Mouse (Mus musculus) ES-E14 (cell line): ENCODE measurements around the gene Wdr70. TPM values are rescaled to one million over a fixed set of nuclear protein-coding genes. Genes with fewer than 3 reads are reported as not detected.

Source experiments
- DNase-seq: peaks from one replicate; pipeline ENCODE4 v3.0.0-alpha.2; 2013; ENCODE audit warnings: low read depth, low spot score
- H3K27ac ChIP-seq: 2 replicates; pipeline ENCODE4 v1.5.1; 2012; ENCODE audit warnings: low read depth, mild to moderate bottlenecking, low read length, moderate library complexity, mixed read lengths; ENCODE audit not compliant: poor library complexity, insufficient read depth, severe bottlenecking
- H3K36me3 ChIP-seq: 2 replicates; pipeline ENCODE4 v1.6.1; 2012; ENCODE audit warnings: mild to moderate bottlenecking, low read length, moderate library complexity, mixed read lengths; ENCODE audit not compliant: control insufficient read depth, poor library complexity, insufficient read depth, severe bottlenecking
- H3K4me1 ChIP-seq, 2 experiments: fragments of 150-350 bp in 1 of 2; sonication (generic) in 1 of 2; 2 replicates each; pipeline ENCODE4 v1.6.1; 2012; ENCODE audit warnings: low read length in 2 of 2, mild to moderate bottlenecking in 1 of 2, mixed read lengths in 1 of 2; ENCODE audit not compliant: control insufficient read depth in 2 of 2, insufficient read depth in 2 of 2, poor library complexity in 1 of 2
- H3K4me3 ChIP-seq, 2 experiments: fragments of 150-350 bp in 1 of 2; sonication (generic) in 1 of 2; 2 replicates each; pipeline ENCODE4 v1.5.1; 2012; ENCODE audit warnings: low read length in 2 of 2, low read depth in 1 of 2, mild to moderate bottlenecking in 1 of 2, mixed read lengths in 1 of 2; ENCODE audit not compliant: insufficient read depth in 1 of 2, poor library complexity in 1 of 2, severe bottlenecking in 1 of 2
- H3K9ac ChIP-seq: 2 replicates; pipeline ENCODE4 v1.6.1; 2012; ENCODE audit warnings: low read depth, mild to moderate bottlenecking, low read length, mixed read lengths; ENCODE audit not compliant: poor library complexity, insufficient read depth, severe bottlenecking
- H3K9me3 ChIP-seq: fragments of 150-350 bp; sonication (generic); 2 replicates; pipeline ENCODE4 v1.6.1; 2012; ENCODE audit warnings: low read depth, mild to moderate bottlenecking, low read length; ENCODE audit not compliant: control insufficient read depth, insufficient read depth
- CHD2 ChIP-seq: IDR thresholded peaks from 2 replicates; pipeline ENCODE4 v1.6.1; 2014; ENCODE audit warnings: mild to moderate bottlenecking, low read depth, low read length, inconsistent platforms
- HCFC1 ChIP-seq: IDR thresholded peaks from 2 replicates; pipeline ENCODE4 v1.6.1; 2012; ENCODE audit warnings: low read length, inconsistent platforms, borderline replicate concordance; ENCODE audit not compliant: insufficient read depth
- MAFK ChIP-seq: IDR thresholded peaks from 2 replicates; pipeline ENCODE4 v1.6.1; 2014; ENCODE audit warnings: mild to moderate bottlenecking, low read depth, low read length, inconsistent platforms; ENCODE audit not compliant: insufficient read depth
- ZC3H11A ChIP-seq: IDR thresholded peaks from 2 replicates; pipeline ENCODE4 v1.6.1; 2012; ENCODE audit warnings: low read depth, mild to moderate bottlenecking, inconsistent platforms, low read length, borderline replicate concordance
- ZNF384 ChIP-seq: IDR thresholded peaks from 2 replicates; pipeline ENCODE4 v1.6.1; 2012; ENCODE audit warnings: low read depth, low read length, inconsistent platforms
- in situ Hi-C, 2 experiments: fragments of 600-800 bp; cut with MboI; formaldehyde crosslinking; loops; one replicate each; pipeline ENCODE4 v1.15.1; 2025; ENCODE audit warnings: low sequenced_read_pairs in 2 of 2, inconsistent platforms in 1 of 2; ENCODE audit not compliant: unreplicated experiment in 2 of 2
- total RNA-seq: library from RNA; depleted of rRNA; stranded (reverse); fragments of 300-350 nt; gene quantifications from 2 replicates; pipeline ENCODE4 v1.2.3, GENCODE M21; 2012

The Wdr70 gene
- total RNA-seq, 1 experiment: 45.5 TPM

DNA sequence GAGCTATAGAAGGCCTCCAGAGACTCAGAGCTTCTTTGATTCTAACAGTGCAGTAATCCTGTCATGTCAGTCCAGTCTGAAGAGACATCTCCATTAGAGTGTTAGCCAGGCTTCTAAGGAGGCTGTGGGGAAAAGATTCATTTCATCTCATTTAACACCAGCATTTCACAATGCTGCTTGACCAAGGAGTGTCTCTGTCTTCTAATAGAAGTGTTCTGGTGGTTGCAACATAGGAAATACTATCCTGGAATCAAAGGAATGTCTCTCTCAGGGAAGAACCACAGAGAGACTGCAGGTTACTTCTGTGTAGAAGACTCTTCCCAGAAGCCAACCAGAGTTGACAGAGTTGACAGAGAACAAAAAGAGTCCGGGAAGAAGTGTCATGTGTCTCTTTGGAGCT lies 257.3 kb downstream of the Wdr70 start:
- H3K9me3 ChIP-seq: no peaks in the 10 kb centered on the region
- H3K4me1 ChIP-seq: no peaks in the 10 kb centered on the region
- no peak overlapping the region for H3K27ac ChIP-seq
- DNase-seq: no peak
- TF ChIP-seq CHD2 (no peak), HCFC1 (no peak), ZNF384 (no peak), ZC3H11A (no peak), MAFK (no peak)
- no peak overlapping the region for H3K9ac ChIP-seq
- H3K4me3 ChIP-seq: no peak overlapping the region
- in situ Hi-C loops: no loop called here
- H3K36me3 ChIP-seq: no peaks in the 10 kb centered on the region

DNA sequence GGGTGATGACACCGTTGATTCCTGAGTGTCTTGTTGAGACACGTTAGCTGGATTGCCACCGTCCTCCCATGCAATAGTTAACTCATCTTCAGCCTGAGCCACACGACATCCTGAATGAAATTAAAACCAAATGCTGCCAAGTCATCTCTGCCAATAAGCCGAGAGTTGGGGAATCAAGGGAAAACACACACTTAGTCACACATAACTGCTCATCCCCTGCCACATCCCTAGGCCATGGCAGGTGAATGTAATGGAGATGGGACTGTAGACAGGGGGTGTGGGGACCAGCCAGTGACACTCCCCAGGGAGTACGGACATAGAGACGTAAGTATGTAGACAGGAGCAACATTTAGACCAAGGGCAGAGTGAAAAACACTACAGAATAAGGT lies 260.1 kb downstream of the Wdr70 start:
- no peaks in the 10 kb centered on the region for H3K36me3 ChIP-seq
- in situ Hi-C loops: no loop called here
- no peak overlapping the region for H3K27ac ChIP-seq
- H3K4me1 ChIP-seq: no peaks in the 10 kb centered on the region
- H3K9me3 ChIP-seq: no peaks in the 10 kb centered on the region
- DNase-seq: no peak
- H3K4me3 ChIP-seq: no peak overlapping the region
- no peak overlapping the region for H3K9ac ChIP-seq
- TF ChIP-seq MAFK: no peak
- no peak for TF ChIP-seq CHD2
- no peak for TF ChIP-seq HCFC1
- no peak for TF ChIP-seq ZNF384
- no peak for TF ChIP-seq ZC3H11A

DNA sequence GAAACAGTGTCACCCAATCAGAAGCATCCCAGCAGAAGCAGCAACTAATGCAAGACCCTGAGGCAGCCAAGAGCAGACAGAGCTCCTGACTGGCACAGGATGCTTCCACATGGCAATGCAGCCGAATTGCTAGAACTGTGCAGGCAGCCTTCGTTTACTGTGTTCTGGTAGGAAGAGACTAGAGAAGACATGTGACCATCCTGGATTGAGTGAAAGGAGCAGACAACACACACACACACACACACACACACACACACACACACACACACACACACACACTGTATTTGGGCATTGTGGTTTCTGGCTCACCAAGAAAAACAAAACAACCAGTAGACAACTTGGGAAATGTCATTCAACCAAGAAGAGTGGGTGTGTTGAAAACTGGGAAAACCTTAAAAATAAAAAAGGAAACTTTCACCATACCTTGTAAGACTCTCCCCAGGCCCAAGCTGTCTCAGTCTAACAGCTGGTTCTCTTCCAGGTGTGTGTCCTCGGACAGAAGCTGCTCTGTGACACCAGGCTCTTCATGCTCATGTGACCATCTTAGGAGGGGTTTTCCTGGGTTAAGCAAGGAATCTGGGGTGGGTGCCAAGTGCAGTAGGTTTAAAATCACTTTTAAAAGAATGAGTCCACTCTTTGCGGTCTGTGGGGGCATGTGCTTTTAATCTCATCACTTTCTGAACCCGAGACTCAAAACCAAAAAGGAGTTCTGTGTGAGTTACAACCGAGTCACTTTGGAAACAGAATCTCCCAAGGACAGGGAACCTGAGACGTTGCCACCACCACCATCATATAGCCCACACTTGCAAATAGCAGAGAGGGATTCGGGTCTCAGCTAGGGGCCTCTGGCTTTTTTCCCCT lies 260.7 kb downstream of the Wdr70 start:
- H3K27ac ChIP-seq: no peak overlapping the region
- no peak for TF ChIP-seq CHD2
- TF ChIP-seq ZNF384: no peak
- no peak for TF ChIP-seq HCFC1
- no peak for TF ChIP-seq MAFK
- no peak for TF ChIP-seq ZC3H11A

DNA sequence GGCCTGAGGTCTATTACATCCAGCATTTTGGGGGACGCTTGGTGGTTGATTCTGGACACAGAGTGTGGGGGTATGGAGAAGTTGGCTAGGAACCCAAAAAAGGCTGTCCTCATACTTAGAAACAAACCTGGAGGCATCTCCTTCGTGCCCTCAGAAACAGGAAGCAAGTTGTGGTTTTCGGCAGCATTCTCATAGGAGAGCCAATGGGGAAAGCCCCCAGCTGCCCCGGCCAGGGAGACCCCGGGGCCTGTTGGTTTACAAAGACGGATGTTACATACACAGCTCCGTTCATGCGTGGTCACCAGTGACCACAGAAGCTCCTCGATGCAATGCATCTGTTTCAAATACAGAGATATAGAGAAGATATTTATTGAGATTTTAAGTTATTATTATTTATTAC lies 263.6 kb downstream of the Wdr70 start:
- no peaks in the 10 kb centered on the region for H3K4me1 ChIP-seq
- no peak for TF ChIP-seq MAFK
- no peak for TF ChIP-seq HCFC1
- no peak for TF ChIP-seq ZC3H11A
- no peak for TF ChIP-seq CHD2
- no peak for TF ChIP-seq ZNF384
- no peaks in the 10 kb centered on the region for H3K36me3 ChIP-seq
- H3K27ac ChIP-seq: no peak overlapping the region
- H3K9me3 ChIP-seq: no peaks in the 10 kb centered on the region
- no peak overlapping the region for H3K4me3 ChIP-seq
- no peak overlapping the region for H3K9ac ChIP-seq
- no peak for DNase-seq
- in situ Hi-C loops: no loop called here

More for the DNA sequence above, 260.7 kb downstream of the Wdr70 start:
- in situ Hi-C loops: no loop called here
- Histone ChIP-seq H3K4me3 (no peak overlapping the region), H3K9me3 (no peaks in the 10 kb centered on the region), H3K9ac (no peak overlapping the region), H3K36me3 (no peaks in the 10 kb centered on the region), H3K4me1 (no peaks in the 10 kb centered on the region)
- DNase-seq: no peak
